Mouse (Mus musculus) heart, embryonic 14.5 days (tissue): ENCODE data around the gene Olfr933. TPM values are rescaled to one million over a fixed set of nuclear protein-coding genes. Genes with fewer than 3 reads are reported as not detected.

Experiments
- ATAC-seq: fragments of 200-750 bp; cut with Nextera tagmentation; 2 replicates; pipeline ENCODE4 v1.8.0; 2017; ENCODE audit warnings: low read depth, moderate TSS enrichment; ENCODE audit not compliant: insufficient number of reproducible peaks, insufficient read depth, low FRiP score
- H3K27ac ChIP-seq, 2 experiments: fragments of 200-500 bp in 1 of 2; fragments of 300-500 bp in 1 of 2; sonication (generic) in 1 of 2; replicated peaks in 1 of 2; 2 replicates each; pipeline ENCODE4 v1.5.1; 2012 to 2014; ENCODE audit warnings: low read depth in 2 of 2, low read length in 2 of 2, control low read depth in 1 of 2, mild to moderate bottlenecking in 1 of 2, mixed read lengths in 1 of 2; ENCODE audit not compliant: control insufficient read depth in 1 of 2, insufficient read depth in 1 of 2
- H3K27me3 ChIP-seq: fragments of 300-500 bp; sonication (generic); 2 replicates; pipeline ENCODE4 v1.6.1; 2014; ENCODE audit warnings: mild to moderate bottlenecking, low read length, control low read depth; ENCODE audit not compliant: control insufficient read depth, insufficient read depth
- H3K36me3 ChIP-seq: fragments of 300-500 bp; sonication (generic); 2 replicates; pipeline ENCODE4 v1.6.1; 2014; ENCODE audit warnings: mild to moderate bottlenecking, control low read depth, low read length, mixed read lengths; ENCODE audit not compliant: control insufficient read depth, insufficient read depth
- H3K4me1 ChIP-seq, 2 experiments: fragments of 200-500 bp in 1 of 2; fragments of 300-500 bp in 1 of 2; sonication (generic) in 1 of 2; 2 replicates each; pipeline ENCODE4 v1.6.1; 2012 to 2014; ENCODE audit warnings: low read length in 2 of 2, control low read depth in 1 of 2, mixed read lengths in 1 of 2; ENCODE audit not compliant: control insufficient read depth in 2 of 2, insufficient read depth in 2 of 2
- H3K4me2 ChIP-seq: fragments of 300-500 bp; sonication (generic); 2 replicates; pipeline ENCODE4 v1.6.1; 2014; ENCODE audit warnings: mild to moderate bottlenecking, low read length
- H3K4me3 ChIP-seq, 2 experiments: fragments of 200-500 bp in 1 of 2; fragments of 300-500 bp in 1 of 2; sonication (generic) in 1 of 2; 2 replicates each; pipeline ENCODE4 v1.5.1; 2012 to 2014; ENCODE audit warnings: low read length in 2 of 2, mild to moderate bottlenecking in 2 of 2, control low read depth in 1 of 2, low read depth in 1 of 2, moderate library complexity in 1 of 2; ENCODE audit not compliant: control insufficient read depth in 1 of 2, insufficient read depth in 1 of 2
- H3K9ac ChIP-seq: fragments of 300-500 bp; sonication (generic); 2 replicates; pipeline ENCODE4 v1.6.1; 2014; ENCODE audit warnings: mild to moderate bottlenecking, low read length
- H3K9me3 ChIP-seq: fragments of 300-500 bp; sonication (generic); 2 replicates; pipeline ENCODE4 v1.6.1; 2016; ENCODE audit warnings: low read length, control low read depth; ENCODE audit not compliant: control insufficient read depth
- WGBS: fragments of 180-500 bp; shearing (Covaris S2); extraction: QIAGEN DNeasy Blood & Tissue Kit; methylation state at CpG from one replicate; pipeline ENCODE4 v1.1.7; 2014; 5-methylcytosine and 5-hydroxymethylcytosine counted together
- polyA plus RNA-seq: library from polyadenylated mRNA; unstranded; fragments of >200 nt; fragmentation: Nextera tagmentation; extraction: Ambion mirVana; gene quantifications from 2 replicates; pipeline ENCODE4 v1.2.1, GENCODE M21; 2014

The Olfr933 gene
- polyA plus RNA-seq = not detected in 2 replicates

DNA sequence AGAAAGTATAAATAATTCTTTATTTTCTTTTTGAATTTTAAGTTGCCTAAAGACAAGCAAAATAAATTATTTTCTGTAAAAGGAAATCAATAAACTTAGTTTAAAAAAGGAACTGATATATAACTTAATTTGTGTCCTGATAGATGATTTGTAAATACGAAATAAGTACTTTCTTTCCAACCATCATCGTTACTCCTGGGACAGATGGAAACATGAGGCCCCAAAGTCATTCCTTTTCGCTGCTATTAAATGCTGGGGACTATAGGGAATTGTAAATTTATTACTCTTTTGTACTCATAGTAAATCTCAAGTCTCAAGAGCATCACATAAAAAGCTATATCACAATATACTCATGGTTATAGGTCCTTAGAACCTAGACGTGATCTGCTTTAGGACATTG, at the start of gene Olfr933:
Gene Olfr933 (plus strand): TSS at position 301 of the 400 bp plus-strand sequence.
- no peaks in the 10 kb centered on the region for H3K36me3 ChIP-seq
- no peak within 1 kb of the TSS for H3K4me3 ChIP-seq
- ATAC-seq = no peak
- no peaks in the 10 kb centered on the region for H3K4me1 ChIP-seq
- 69% methylated on average over 4 of the region's 4 CpGs for WGBS
- no peak within 1 kb of the TSS for H3K4me2 ChIP-seq
- no peak within 1 kb of the TSS for H3K9ac ChIP-seq
- no peaks in the 10 kb centered on the region for H3K27me3 ChIP-seq
- H3K27ac ChIP-seq = no peak within 1 kb of the TSS
- no peaks in the 10 kb centered on the region for H3K9me3 ChIP-seq

DNA sequence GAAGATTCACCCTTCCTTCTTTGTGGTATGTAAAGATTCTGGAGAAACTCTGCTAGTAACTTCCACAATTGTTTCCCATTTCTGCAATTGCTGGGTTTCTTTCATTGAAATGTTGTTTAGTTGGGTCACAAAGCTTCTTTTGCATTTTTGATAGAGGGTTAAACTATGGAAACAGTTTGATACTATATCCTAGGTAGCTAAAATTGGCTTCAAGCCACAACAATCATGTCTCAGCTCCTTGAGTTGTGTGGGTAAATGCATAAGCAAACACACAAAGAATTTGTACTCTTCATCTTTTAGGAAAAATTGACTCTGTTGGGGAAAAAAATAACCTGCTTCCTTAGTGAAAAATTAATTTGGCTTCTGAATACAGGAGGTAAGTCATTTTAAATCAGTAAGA, 42.6 kb upstream of the Olfr933 start, which contains the start of gene Olfr930:
Gene Olfr930 (plus strand): TSS at position 301 of the 400 bp plus-strand sequence.
- Histone ChIP-seq H3K4me3 (no peak within 1 kb of the TSS), H3K9ac (no peak within 1 kb of the TSS)

DNA sequence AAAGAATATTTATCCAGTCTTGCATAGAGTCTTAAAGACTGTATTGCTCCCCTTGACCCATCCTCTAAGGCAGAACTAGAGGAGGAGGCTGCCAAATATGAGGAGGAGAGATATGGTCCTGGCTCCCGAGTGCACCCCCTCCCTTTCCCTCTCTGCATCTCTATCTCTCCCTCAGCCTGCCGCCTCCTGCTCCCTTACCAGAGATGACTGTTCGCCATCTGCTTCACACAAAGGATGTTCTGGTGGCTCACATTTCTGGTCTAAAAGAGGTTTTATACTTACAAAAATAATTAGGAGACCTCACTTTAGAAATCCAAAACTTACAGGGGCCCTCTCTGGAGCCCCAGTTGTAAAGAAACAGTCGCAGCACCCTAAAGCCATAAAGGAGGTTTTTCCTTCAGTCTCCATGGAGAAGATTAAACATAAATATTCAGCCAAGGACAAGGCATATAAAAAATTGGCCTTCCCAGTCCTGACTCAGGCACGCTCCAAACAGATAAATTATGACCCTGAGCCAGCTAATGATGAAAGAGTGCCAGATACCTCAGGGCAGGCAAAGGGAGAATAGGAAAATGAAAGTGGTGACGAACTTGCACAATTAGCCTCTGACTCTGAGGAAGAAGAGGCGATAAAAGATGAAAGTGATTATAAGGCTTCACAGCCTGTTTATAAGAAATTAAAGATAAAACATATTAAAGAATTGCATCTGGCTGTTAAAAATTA, 18.6 kb upstream of the Olfr933 start:
- no peak overlapping the region for H3K27ac ChIP-seq
- H3K36me3 ChIP-seq = no peaks in the 10 kb centered on the region
- no peak overlapping the region for H3K9ac ChIP-seq
- no peak for ATAC-seq
- no peaks in the 10 kb centered on the region for H3K4me1 ChIP-seq
- no peak overlapping the region for H3K4me2 ChIP-seq
- 69% methylated on average over 7 of the region's 7 CpGs for WGBS
- H3K27me3 ChIP-seq = no peaks in the 10 kb centered on the region
- H3K9me3 ChIP-seq = no peaks in the 10 kb centered on the region
- no peak overlapping the region for H3K4me3 ChIP-seq

More for the DNA sequence above, 42.6 kb upstream of the Olfr933 start, which contains the start of gene Olfr930:
- H3K9me3 ChIP-seq = no peaks in the 10 kb centered on the region
- ATAC-seq = no peak
- no peaks in the 10 kb centered on the region for H3K36me3 ChIP-seq
- H3K4me2 ChIP-seq = no peak within 1 kb of the TSS
- no peaks in the 10 kb centered on the region for H3K4me1 ChIP-seq
- H3K27ac ChIP-seq = no peak within 1 kb of the TSS
- H3K27me3 ChIP-seq = no peaks in the 10 kb centered on the region

DNA sequence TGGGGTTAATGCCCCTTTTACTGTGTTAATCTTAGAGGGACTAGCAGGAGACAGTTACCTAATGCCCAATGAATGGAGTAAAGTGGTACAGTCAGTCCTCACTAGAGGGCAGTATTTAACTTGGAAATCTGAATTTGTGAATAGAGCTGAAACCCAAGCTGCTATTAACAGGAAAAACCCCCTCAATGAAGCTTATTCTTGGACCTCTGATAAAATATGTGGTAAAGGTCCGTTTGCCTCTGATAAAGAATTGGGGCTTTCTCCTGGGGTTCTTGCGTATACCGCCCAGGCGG, 18.0 kb upstream of the Olfr933 start:
- H3K36me3 ChIP-seq = no peaks in the 10 kb centered on the region
- no peaks in the 10 kb centered on the region for H3K4me1 ChIP-seq
- H3K27me3 ChIP-seq = no peaks in the 10 kb centered on the region
- no peak overlapping the region for H3K4me2 ChIP-seq
- H3K27ac ChIP-seq = no peak overlapping the region
- no peak overlapping the region for H3K4me3 ChIP-seq
- H3K9me3 ChIP-seq = no peaks in the 10 kb centered on the region
- no peak for ATAC-seq
- WGBS = 71% methylated on average over 4 of the region's 4 CpGs
- no peak overlapping the region for H3K9ac ChIP-seq

DNA sequence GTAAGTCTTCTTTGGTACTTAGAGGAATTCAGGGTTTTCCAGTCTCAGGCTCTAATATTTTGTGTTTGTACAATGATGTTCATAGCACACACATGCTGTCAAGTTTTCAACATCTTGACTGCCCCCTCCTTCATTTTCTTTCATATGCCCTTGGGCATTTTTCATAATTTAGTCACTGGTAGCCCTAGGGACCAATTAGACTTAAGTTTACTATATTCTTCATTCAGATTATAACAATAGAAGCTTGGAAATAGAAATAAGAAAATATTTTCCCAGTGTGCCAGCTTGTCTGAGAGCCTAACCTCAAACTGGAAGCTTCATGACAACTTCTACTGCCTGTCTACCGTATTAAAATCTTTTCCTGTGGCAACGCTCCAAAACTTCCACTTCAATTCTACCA, 16.1 kb downstream of the Olfr933 start, which contains the start of gene Olfr934:
Gene Olfr934 (minus strand): TSS at position 101 of the 400 bp plus-strand sequence.
- Histone ChIP-seq H3K27me3 (no peaks in the 10 kb centered on the region), H3K4me2 (no peak within 1 kb of the TSS), H3K36me3 (no peaks in the 10 kb centered on the region), H3K4me3 (no peak within 1 kb of the TSS), H3K4me1 (no peaks in the 10 kb centered on the region), H3K9ac (no peak within 1 kb of the TSS), H3K27ac (no peak within 1 kb of the TSS), H3K9me3 (no peaks in the 10 kb centered on the region)
- WGBS = 84% methylated on average over 2 of the region's 2 CpGs
- ATAC-seq = no peak

DNA sequence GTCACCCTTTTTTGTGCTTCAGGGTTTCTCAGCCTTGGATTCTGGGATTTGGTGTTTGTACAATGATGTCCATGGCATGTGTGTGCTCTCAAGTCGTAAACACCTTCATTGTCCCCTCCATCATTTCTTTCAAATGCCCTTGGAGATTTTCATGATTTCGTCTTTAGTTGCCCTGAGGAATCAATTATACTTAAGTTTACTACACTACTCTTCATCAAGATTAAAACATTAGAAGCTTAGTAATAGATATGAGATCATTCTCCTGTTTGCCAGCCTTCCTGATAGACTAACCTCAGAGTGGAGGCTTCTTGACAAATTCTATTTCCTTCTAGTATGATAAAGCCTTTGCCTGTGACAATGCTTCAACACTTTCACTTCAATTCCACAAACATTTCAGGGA, 27.5 kb downstream of the Olfr933 start, which contains the start of gene Olfr935:
Gene Olfr935 (minus strand): TSS at position 101 of the 400 bp plus-strand sequence.
- Histone ChIP-seq H3K4me3 (no peak within 1 kb of the TSS), H3K4me2 (no peak within 1 kb of the TSS), H3K9me3 (no peaks in the 10 kb centered on the region), H3K9ac (no peak within 1 kb of the TSS), H3K27me3 (no peaks in the 10 kb centered on the region), H3K27ac (no peak within 1 kb of the TSS), H3K4me1 (no peaks in the 10 kb centered on the region), H3K36me3 (no peaks in the 10 kb centered on the region)
- WGBS = 66% methylated on average over 2 of the region's 2 CpGs
- ATAC-seq = no peak

DNA sequence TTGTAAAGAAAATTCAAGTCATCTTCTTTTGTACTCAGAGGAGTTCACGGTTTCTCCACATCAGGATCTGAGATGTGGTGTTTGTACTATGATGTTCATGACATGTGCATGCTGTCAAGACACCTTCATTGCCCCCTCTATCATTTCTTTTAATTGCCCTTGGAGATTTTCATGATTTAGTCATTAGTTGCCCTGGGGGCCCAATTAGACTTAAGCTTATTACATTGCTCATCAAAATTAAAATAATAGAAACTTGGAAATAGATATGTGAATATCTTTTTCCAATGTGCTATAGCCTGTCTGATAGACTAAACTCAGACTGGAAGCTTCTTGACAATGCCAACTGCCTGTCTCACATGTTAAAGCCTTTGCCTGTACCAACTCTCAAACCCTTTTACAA, 51.2 kb downstream of the Olfr933 start, which contains the start of gene Olfr146:
Gene Olfr146 (minus strand): TSS at position 101 of the 400 bp plus-strand sequence.
- Histone ChIP-seq H3K9ac (no peak within 1 kb of the TSS), H3K36me3 (no peaks in the 10 kb centered on the region), H3K4me2 (no peak within 1 kb of the TSS), H3K4me1 (no peaks in the 10 kb centered on the region), H3K4me3 (no peak within 1 kb of the TSS), H3K27me3 (no peaks in the 10 kb centered on the region), H3K9me3 (no peaks in the 10 kb centered on the region), H3K27ac (no peak within 1 kb of the TSS)
- no peak for ATAC-seq
- 73% methylated on average over 1 of the region's 1 CpGs for WGBS
